Mouse (Mus musculus): ENCODE measurements around the gene Zcchc17. TPM values are rescaled to one million over a fixed set of nuclear protein-coding genes. Genes with fewer than 3 reads are reported as not detected.

The Zcchc17 gene
- polyA plus RNA-seq, 1 experiment = 18.2 TPM

- no peaks in the 10 kb centered on the region for H3K4me1 ChIP-seq (ENCODE audit: control insufficient read depth, insufficient read depth, low read length)
- H3K4me3 ChIP-seq (replicated peaks; ENCODE audit: extremely low read depth, low read depth, low read length) = no peak overlapping the region
- DNase-seq = no peak
- WGBS = 53% methylated on average over 7 of the region's 7 CpGs
- TF ChIP-seq POLR2A (IDR thresholded peaks at IDR 0.05; ENCODE audit: borderline replicate concordance, extremely low read depth, low read depth, low read length) = no peak
- no peak for TF ChIP-seq CTCF (IDR thresholded peaks at IDR 0.05; ENCODE audit: insufficient read depth, low read length)
Observed at GRCm38 (mm10) chr4:130276573-130277176, 83.1 kb downstream of the Zcchc17 start.

GRCm38 (mm10) chr4:130275823-130276105 is 84.0 kb downstream of the Zcchc17 start:
- TF ChIP-seq CTCF (IDR thresholded peaks at IDR 0.05; ENCODE audit: insufficient read depth, low read length) (no peak), POLR2A (IDR thresholded peaks at IDR 0.05; ENCODE audit: borderline replicate concordance, extremely low read depth, low read depth, low read length) (no peak)
- DNase-seq = no peak
- H3K4me1 ChIP-seq (ENCODE audit: control insufficient read depth, insufficient read depth, low read length) = no peaks in the 10 kb centered on the region
- H3K4me3 ChIP-seq (replicated peaks; ENCODE audit: extremely low read depth, low read depth, low read length) = no peak overlapping the region
- 54% methylated on average over 5 of the region's 5 CpGs for WGBS

- TF ChIP-seq POLR2A (IDR thresholded peaks at IDR 0.05; ENCODE audit: borderline replicate concordance, extremely low read depth, low read depth, low read length) (no peak), CTCF (IDR thresholded peaks at IDR 0.05; ENCODE audit: insufficient read depth, low read length) (no peak)
- 3% methylated on average over 62 of the region's 62 CpGs for WGBS
- DNase-seq = peak; percentile 47
- Histone ChIP-seq H3K4me3 (replicated peaks; ENCODE audit: extremely low read depth, low read depth, low read length) (peak overlapping the region; percentile 53), H3K4me1 (ENCODE audit: control insufficient read depth, insufficient read depth, low read length) (no peaks in the 10 kb centered on the region)
Observed at GRCm38 (mm10) chr4:130275016-130275822, 84.5 kb downstream of the Zcchc17 start.

DNA sequence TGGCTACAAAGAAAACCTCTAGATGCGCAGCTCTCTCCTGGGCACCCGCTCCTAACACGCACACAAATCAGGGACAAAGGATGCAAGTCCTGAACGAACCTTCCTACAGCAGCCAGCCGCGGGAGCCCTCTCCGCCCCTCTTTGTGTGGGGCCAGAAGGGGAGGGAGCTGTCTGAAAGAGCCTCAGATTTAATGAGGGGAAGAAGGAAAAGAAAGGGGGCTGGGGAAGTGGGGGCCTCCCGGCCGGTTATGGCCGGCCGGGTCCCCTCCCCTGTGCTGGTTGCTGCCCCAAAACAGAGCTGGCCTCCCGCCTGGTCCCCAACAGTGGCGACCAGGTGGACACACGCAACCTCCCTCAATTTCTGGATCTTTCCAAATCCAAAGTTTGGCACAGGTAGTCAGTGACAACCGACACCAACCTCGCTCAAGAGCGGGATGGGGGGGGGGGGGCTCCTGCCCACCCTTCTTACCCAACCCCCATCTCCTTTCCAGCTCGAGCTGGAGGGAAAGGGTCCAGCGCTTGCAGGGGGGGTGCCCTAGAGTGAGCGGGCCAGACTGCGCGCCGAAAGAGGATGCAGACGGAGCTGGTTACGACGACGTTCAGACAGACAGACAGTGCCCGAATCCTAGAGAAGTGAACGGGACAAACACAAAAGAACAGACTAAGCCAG is 85.3 kb downstream of the Zcchc17 start:
- Histone ChIP-seq H3K4me1 (ENCODE audit: control insufficient read depth, insufficient read depth, low read length) (no peaks in the 10 kb centered on the region), H3K4me3 (replicated peaks; ENCODE audit: extremely low read depth, low read depth, low read length) (peak overlapping the region; percentile 17)
- TF ChIP-seq POLR2A (IDR thresholded peaks at IDR 0.05; ENCODE audit: borderline replicate concordance, extremely low read depth, low read depth, low read length) = no peak
- no peak for TF ChIP-seq CTCF (IDR thresholded peaks at IDR 0.05; ENCODE audit: insufficient read depth, low read length)
- 2% methylated on average over 29 of the region's 29 CpGs for WGBS
- DNase-seq = no peak

- no peak overlapping the region for H3K4me3 ChIP-seq (replicated peaks; ENCODE audit: extremely low read depth, low read depth, low read length)
- WGBS = 11% methylated on average over 11 of the region's 12 CpGs
Observed at GRCm38 (mm10) chr4:130273698-130274345, 85.9 kb downstream of the Zcchc17 start.

GRCm38 (mm10) chr4:130270611-130271347 is 89.0 kb downstream of the Zcchc17 start:
- DNase-seq = no peak
- TF ChIP-seq POLR2A (IDR thresholded peaks at IDR 0.05; ENCODE audit: borderline replicate concordance, extremely low read depth, low read depth, low read length) (no peak), CTCF (IDR thresholded peaks at IDR 0.05; ENCODE audit: insufficient read depth, low read length) (no peak)
- Histone ChIP-seq H3K4me1 (ENCODE audit: control insufficient read depth, insufficient read depth, low read length) (no peaks in the 10 kb centered on the region), H3K4me3 (replicated peaks; ENCODE audit: extremely low read depth, low read depth, low read length) (no peak overlapping the region)
- 72% methylated on average over 6 of the region's 6 CpGs for WGBS

More at GRCm38 (mm10) chr4:130273698-130274345, 85.9 kb downstream of the Zcchc17 start:
- TF ChIP-seq CTCF (IDR thresholded peaks at IDR 0.05; ENCODE audit: insufficient read depth, low read length) = no peak
- TF ChIP-seq POLR2A (IDR thresholded peaks at IDR 0.05; ENCODE audit: borderline replicate concordance, extremely low read depth, low read depth, low read length) = no peak
- no peaks in the 10 kb centered on the region for H3K4me1 ChIP-seq (ENCODE audit: control insufficient read depth, insufficient read depth, low read length)
- DNase-seq = no peak

GRCm38 (mm10) chr4:130270089-130270488 is 89.7 kb downstream of the Zcchc17 start:
- DNase-seq = no peak
- WGBS = 59% methylated on average over 8 of the region's 8 CpGs
- TF ChIP-seq POLR2A (IDR thresholded peaks at IDR 0.05; ENCODE audit: borderline replicate concordance, extremely low read depth, low read depth, low read length) (no peak), CTCF (IDR thresholded peaks at IDR 0.05; ENCODE audit: insufficient read depth, low read length) (no peak)
- Histone ChIP-seq H3K4me1 (ENCODE audit: control insufficient read depth, insufficient read depth, low read length) (no peaks in the 10 kb centered on the region), H3K4me3 (replicated peaks; ENCODE audit: extremely low read depth, low read depth, low read length) (no peak overlapping the region)

DNA sequence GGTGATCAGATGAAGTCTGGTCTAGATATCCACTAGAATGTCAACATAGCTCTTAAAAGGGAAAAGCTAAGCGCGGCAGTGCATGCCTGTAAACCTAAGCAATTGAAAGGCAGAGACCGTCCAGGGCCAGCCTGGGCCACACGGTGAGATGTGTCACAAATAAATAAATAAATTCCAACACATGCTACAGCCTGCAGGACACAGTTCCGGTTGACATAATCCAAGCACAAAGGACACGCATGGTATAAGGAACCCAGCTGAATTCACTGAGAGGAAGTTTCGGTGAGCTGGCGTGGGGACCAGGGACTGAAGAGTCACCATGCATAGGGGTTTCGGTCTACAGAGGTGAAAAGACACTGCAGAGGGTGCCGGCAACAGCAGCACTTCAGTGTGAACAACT is 91.0 kb downstream of the Zcchc17 start:
- TF ChIP-seq POLR2A (IDR thresholded peaks at IDR 0.05; ENCODE audit: borderline replicate concordance, extremely low read depth, low read depth, low read length) (no peak), CTCF (IDR thresholded peaks at IDR 0.05; ENCODE audit: insufficient read depth, low read length) (no peak)
- DNase-seq = no peak
- 79% methylated on average over 10 of the region's 10 CpGs for WGBS
- no peaks in the 10 kb centered on the region for H3K4me1 ChIP-seq (ENCODE audit: control insufficient read depth, insufficient read depth, low read length)
- no peak overlapping the region for H3K4me3 ChIP-seq (replicated peaks; ENCODE audit: extremely low read depth, low read depth, low read length)

- no peaks in the 10 kb centered on the region for H3K4me1 ChIP-seq (ENCODE audit: control insufficient read depth, insufficient read depth, low read length)
- 74% methylated on average over 7 of the region's 7 CpGs for WGBS
- no peak overlapping the region for H3K4me3 ChIP-seq (replicated peaks; ENCODE audit: extremely low read depth, low read depth, low read length)
- peak; percentile 39 for DNase-seq
- TF ChIP-seq CTCF (IDR thresholded peaks at IDR 0.05; ENCODE audit: insufficient read depth, low read length) (no peak), POLR2A (IDR thresholded peaks at IDR 0.05; ENCODE audit: borderline replicate concordance, extremely low read depth, low read depth, low read length) (no peak)
Observed at GRCm38 (mm10) chr4:130267069-130267468, 92.7 kb downstream of the Zcchc17 start.
